Mouse (Mus musculus): Measurements from ENCODE around the gene Ndst2.

- no peak for TF ChIP-seq POLR2A (IDR thresholded peaks at IDR 0.05; ENCODE audit: borderline replicate concordance, insufficient read depth, low read length)
- TF ChIP-seq CTCF (IDR thresholded peaks at IDR 0.05; ENCODE audit: borderline replicate concordance, insufficient read depth, low read depth, low read length), result no peak
Measured at GRCm38 (mm10) chr14:20682498-20682897, 51.9 kb downstream of the Ndst2 start.

Data from cerebellum, adult 2 months (tissue).